In the genomic region with DNA sequence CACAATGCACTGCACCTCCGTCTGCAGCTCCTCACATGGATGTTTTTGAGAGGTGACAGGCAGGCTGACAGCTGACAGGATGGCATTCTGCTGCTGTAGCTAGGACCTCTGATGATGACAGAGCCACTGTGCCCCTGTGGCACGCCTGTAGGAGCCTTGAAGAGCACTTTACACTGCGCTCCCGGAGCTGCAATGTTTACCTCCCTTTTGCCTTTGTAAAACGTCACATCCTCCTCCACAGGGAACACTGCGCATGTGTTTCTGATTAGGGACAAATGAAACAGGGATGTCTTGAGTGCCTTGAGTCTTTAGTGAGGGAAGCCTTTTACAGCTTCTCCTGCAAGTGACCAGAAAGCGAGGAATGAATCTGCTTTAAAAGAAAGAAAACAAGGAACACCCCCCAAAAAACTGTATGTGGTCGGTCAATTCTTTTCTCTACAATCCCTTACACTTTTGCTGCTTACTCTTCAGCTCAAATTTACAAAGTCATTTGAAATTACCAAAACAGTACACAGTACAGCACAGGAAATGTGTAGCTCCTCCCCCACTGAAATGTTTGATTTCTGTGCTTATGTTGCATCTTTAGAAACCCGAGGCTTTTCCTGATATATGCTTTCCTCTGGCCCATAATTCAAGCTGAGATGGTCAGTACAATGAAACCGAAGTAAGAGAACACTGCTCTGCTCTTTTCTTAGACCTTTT, we compare ENCODE assay signal across 9 mouse cellular contexts.
DNase-seq lines count a peak whose midpoint lies in the region; ATAC-seq lines count a peak whose summit lies in the region.
"Had no signal": no experiment of that assay in that cellular context is flagged by ENCODE, and none has a peak within 500 bp of the region (broad histone marks: within the 10 kb centered on the region; RNA-seq: fewer than 3 reads in every experiment).

No protein-coding gene starts in this region.

- no peak for DNase-seq in heart, postnatal 25 days (ENCODE audit: low spot score)
- DNase-seq in embryo, embryonic 11 days: peak; percentile 82
- peak; percentile 79 for DNase-seq in limb, embryonic 11.5 days (ENCODE audit: low spot score)
- DNase-seq in left cerebral cortex, adult 8-10 months (ENCODE audit: low spot score in 2 of 2): no peak
- no peak for DNase-seq in MN1 (ENCODE audit: low spot score)
- DNase-seq: kidney, postnatal 14 days had no signal

- no peaks in the 10 kb centered on the region for H3K9me3 ChIP-seq in heart, embryonic 15.5 days (replicated peaks)
- no peaks in the 10 kb centered on the region for H3K9me3 ChIP-seq in limb, embryonic 11.5 days (ENCODE audit: control insufficient read depth, low read length)
- no peaks in the 10 kb centered on the region for H3K9me3 ChIP-seq in midbrain, embryonic 16.5 days (replicated peaks; ENCODE audit: control insufficient read depth, low read length, poor library complexity, severe bottlenecking)

- intact Hi-C loops in heart, postnatal 25 days (cut with DNase I): no loop called here

- H3K36me3 ChIP-seq in heart, embryonic 15.5 days: no peaks in the 10 kb centered on the region; the same call in 1 of the 2 replicates
- H3K36me3 ChIP-seq in limb, embryonic 11.5 days (ENCODE audit: control insufficient read depth, insufficient read depth, low read length): no peaks in the 10 kb centered on the region
- H3K36me3 ChIP-seq in midbrain, embryonic 16.5 days (ENCODE audit: control insufficient read depth, insufficient read depth, low read length): no peaks in the 10 kb centered on the region

- no peak overlapping the region for H3K4me3 ChIP-seq in heart, embryonic 15.5 days
- H3K4me3 ChIP-seq in limb, embryonic 11.5 days (ENCODE audit: low read depth, low read length): no peak overlapping the region
- H3K4me3 ChIP-seq in midbrain, embryonic 16.5 days (ENCODE audit: low read depth, low read length): no peak overlapping the region

- H3K4me1 ChIP-seq in heart, embryonic 15.5 days (replicated peaks): peaks cover 24% of the 10 kb centered on the region
- peaks cover 15% of the 10 kb centered on the region for H3K4me1 ChIP-seq in limb, embryonic 11.5 days (ENCODE audit: control insufficient read depth, insufficient read depth, low read length)
- H3K4me1 ChIP-seq in midbrain, embryonic 16.5 days (ENCODE audit: control insufficient read depth, insufficient read depth, low read length): no peaks in the 10 kb centered on the region; the same call in 1 of the 2 replicates

- H3K4me2 ChIP-seq in heart, embryonic 15.5 days: 0 out of 2 replicates have a peak overlapping the region, but pooled peaks have one; percentile 6
- peak overlapping the region; percentile 35; the same call in 1 of the 2 replicates for H3K4me2 ChIP-seq in limb, embryonic 11.5 days (ENCODE audit: low read depth, severe bottlenecking)
- H3K4me2 ChIP-seq in midbrain, embryonic 16.5 days (ENCODE audit: low read length): no peak overlapping the region

- ATAC-seq in heart, embryonic 15.5 days (replicated peaks; ENCODE audit: insufficient number of reproducible peaks, insufficient read depth, low FRiP score, low read depth): no peak
- ATAC-seq in limb, embryonic 11.5 days (ENCODE audit: insufficient number of reproducible peaks, low FRiP score, low TSS enrichment, low read depth): peak; percentile 79; the same call in 1 of the 2 replicates
- no peak for ATAC-seq in midbrain, embryonic 16.5 days
- no peak for ATAC-seq in monocyte, adult 5-6 weeks (replicated peaks; ENCODE audit: insufficient number of reproducible peaks, low FRiP score, low TSS enrichment, poor library complexity, severe bottlenecking)

- WGBS in heart, embryonic 15.5 days: 49% methylated on average over 10 of the region's 10 CpGs
- WGBS in limb, embryonic 11.5 days: 15% methylated on average over 10 of the region's 10 CpGs
- WGBS in midbrain, embryonic 16.5 days: 56% methylated on average over 10 of the region's 10 CpGs

- no peaks in the 10 kb centered on the region for H3K27me3 ChIP-seq in heart, embryonic 15.5 days
- H3K27me3 ChIP-seq in limb, embryonic 11.5 days (ENCODE audit: control insufficient read depth, insufficient read depth, low read length): no peaks in the 10 kb centered on the region
- no peaks in the 10 kb centered on the region for H3K27me3 ChIP-seq in midbrain, embryonic 16.5 days (ENCODE audit: control insufficient read depth, insufficient read depth, low read depth, low read length)

- no peak overlapping the region for H3K9ac ChIP-seq in heart, embryonic 15.5 days
- H3K9ac ChIP-seq in limb, embryonic 11.5 days (ENCODE audit: low read length): no peak overlapping the region
- 0 out of 2 replicates have a peak overlapping the region, but pooled peaks have one; percentile 16 for H3K9ac ChIP-seq in midbrain, embryonic 16.5 days (ENCODE audit: low read depth, low read length)

- no peak overlapping the region for H3K27ac ChIP-seq in heart, embryonic 15.5 days
- H3K27ac ChIP-seq in limb, embryonic 11.5 days (replicated peaks; ENCODE audit: low read depth, low read length): peak overlapping the region; percentile 61
- no peak overlapping the region; the same call in 1 of the 2 replicates for H3K27ac ChIP-seq in midbrain, embryonic 16.5 days (ENCODE audit: low read length)

Comparison
In these comparisons a context has a peak if more than half of its experiments do, and no peak if none do; other contexts are left out.
1. DNase-seq: peak in embryo, embryonic 11 days (single experiment) and limb, embryonic 11.5 days (single experiment); none in heart, postnatal 25 days (single experiment), left cerebral cortex, adult 8-10 months (0 of 2) and MN1 (single experiment).